Mouse (Mus musculus) Patski (cell line): ENCODE measurements at regions not wholly inside any gene's neighbourhood (a gene's known extent, or its start where the extent isn't known, plus 50 kb on each side); places are given as distances from the start of the nearest gene placed in this dataset.

Experiments used
- ATAC-seq: fragments of 100-300 bp; one replicate; pipeline ENCODE4 v1.8.0; 2021
- CTCF ChIA-PET: fragments of 350-600 bp; sonication (Branson Sonifier 250); formaldehyde crosslinking; loops from one replicate; lab custom pipeline; 2022; ENCODE audit warnings: inconsistent platforms; lab: Charles Lee
- POLR2A ChIA-PET: fragments of 350-600 bp; sonication (Branson Sonifier 250); formaldehyde crosslinking; loops from one replicate; lab custom pipeline; 2022; ENCODE audit warnings: antibody characterized with exemption, inconsistent platforms; lab: Charles Lee
- DNase-seq: peaks from one replicate; pipeline ENCODE4 v3.0.0-alpha.2; 2011; ENCODE audit warnings: low read depth, low spot score
- H3K27me3 ChIP-seq: fragments of 371-371 bp; one replicate; pipeline ENCODE4 v1.5.1; 2021
- CTCF ChIP-seq: fragments of 100-300 bp; IDR thresholded peaks from one replicate; pipeline ENCODE4 v1.5.1; 2021
- in situ Hi-C: fragments of 300-500 bp; cut with MboI; formaldehyde crosslinking; loops from 3 replicates; pipeline ENCODE4 v1.11.1; 2018; ENCODE audit warnings: low pct_unique_long_range_greater_than_20kb, mixed read lengths

- CTCF ChIA-PET = no interaction called here
- DNase-seq (no peak), ATAC-seq (no peak)
- peaks cover 9% of the 10 kb centered on the region for H3K27me3 ChIP-seq
- in situ Hi-C loops = no loop called here
- POLR2A ChIA-PET = no interaction called here
- TF ChIP-seq CTCF = no peak
These were observed 57.8 kb upstream of the Tmem164 start for GRCm38 (mm10) chrX:142623359-142623758.

- ATAC-seq = no peak
- DNase-seq = no peak
- CTCF ChIA-PET = no interaction called here
- TF ChIP-seq CTCF = no peak
- in situ Hi-C loops = no loop called here
- peaks cover 9% of the 10 kb centered on the region for H3K27me3 ChIP-seq
- POLR2A ChIA-PET = no interaction called here
These were observed 57.3 kb upstream of the Tmem164 start for GRCm38 (mm10) chrX:142623882-142624281.
